Mouse (Mus musculus): Measurements from ENCODE around the gene Gm14496.
"Not testable (repeated sequence)": the region's sequence is repeated elsewhere in the genome, so short reads cannot be mapped to it uniquely, and the experiment has no call there.

Gene Gm14496

DNA sequence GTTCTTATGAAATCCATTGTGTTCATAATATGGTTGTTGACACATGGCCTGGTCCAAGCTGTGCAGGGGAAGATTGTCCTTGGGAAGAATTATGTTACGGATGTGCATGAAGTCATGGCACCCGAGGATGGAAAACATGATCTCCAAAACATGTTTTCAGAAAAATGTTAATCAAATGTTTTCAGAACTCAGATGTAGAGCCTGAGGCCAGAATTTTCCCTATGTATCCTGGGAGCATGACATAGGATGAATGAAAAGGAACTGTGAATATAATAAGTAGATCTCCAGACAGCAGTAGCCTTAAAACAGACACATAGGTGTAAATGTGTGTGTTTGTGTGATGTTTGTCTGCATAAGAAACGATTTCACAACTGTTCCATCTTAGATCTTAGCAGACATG is at the start of gene Gm14496:
TSS of gene Gm14496 (plus strand) at position 301 of the 400 bp plus-strand sequence.
- DNase-seq: no peak

DNA sequence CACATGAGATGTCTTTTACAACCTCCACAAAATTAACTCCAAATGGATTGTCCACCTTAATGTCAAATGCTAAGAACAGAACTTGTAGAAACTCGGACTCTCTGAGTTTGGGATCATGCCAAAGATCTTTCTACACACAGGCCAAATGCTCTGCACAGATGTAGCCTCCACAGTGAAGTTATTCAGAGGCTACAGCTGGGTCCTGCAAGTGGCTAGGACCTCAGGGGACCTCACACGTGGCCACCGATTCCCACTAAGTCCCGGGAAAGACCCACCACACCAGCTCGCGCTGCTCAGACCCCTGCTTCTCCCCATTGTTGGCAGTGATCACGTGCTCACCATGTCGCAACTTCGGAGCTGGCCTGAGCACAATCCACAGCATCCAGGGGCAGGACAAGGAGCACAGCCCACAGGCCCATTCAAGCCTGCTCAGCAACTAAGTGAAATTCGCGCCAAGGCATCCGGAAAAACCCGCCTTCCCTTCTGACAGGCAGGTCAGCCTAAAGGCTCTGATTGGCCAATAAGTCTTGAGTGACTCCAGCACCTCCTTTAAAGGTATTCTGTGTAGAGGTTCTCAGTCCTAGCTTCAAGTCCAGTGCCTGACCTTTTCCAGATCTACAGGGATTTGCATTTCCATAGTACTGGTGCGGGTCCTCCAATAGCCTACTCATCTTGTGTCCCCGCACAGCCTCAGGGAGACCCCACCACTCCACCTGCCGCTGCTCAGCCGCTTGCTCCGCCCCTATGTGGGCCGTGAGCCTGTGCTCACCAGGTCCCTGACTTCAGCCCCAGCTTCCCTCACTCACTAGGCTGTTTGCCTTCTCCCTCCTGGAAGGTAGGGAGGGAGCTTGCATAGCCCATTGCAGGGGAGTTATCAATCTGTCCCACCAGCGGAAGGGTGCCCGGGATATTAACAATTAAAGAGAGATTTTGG is 37.9 kb upstream of the Gm14496 start:
- not testable (repeated sequence) for DNase-seq

DNA sequence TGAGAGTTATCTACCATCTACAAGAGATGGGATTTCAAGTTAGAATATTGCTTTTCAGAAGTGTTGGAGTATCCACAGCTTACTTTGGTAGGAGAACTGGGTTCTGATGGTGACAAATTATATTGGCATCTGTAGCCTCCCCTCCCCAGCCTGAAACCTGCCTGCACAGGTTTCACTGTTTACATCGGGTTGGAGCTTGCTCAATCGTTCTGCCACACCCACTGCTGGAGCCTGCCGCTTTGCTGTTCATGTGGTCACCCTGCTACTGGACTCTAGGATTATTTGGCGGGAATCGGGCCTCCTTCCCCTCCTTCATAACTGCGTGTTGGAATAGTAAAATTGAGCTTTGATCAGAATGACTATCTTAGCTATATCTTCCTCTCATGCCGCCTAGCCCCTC is 22.5 kb upstream of the Gm14496 start:
- no peak for DNase-seq

DNA sequence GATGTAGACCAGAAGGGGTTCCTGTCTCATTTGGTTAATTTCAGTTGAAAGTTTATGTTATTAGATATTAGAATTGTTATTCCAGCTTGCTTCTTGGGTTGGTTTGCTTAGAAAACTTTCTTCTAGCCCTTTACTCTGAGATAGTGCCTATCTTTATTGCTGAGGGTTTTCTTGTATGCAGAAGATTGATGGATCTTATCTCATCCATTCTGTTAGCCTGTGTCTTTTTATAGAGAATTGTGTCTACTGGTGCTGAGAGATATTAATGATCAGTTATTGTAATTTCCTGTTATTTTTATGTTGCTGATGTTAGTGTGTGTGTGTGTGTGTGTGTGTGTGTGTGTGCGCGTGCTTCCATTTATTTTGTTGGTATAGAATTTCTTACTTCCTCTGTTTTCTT is 21.7 kb upstream of the Gm14496 start:
- no peak for DNase-seq

DNA sequence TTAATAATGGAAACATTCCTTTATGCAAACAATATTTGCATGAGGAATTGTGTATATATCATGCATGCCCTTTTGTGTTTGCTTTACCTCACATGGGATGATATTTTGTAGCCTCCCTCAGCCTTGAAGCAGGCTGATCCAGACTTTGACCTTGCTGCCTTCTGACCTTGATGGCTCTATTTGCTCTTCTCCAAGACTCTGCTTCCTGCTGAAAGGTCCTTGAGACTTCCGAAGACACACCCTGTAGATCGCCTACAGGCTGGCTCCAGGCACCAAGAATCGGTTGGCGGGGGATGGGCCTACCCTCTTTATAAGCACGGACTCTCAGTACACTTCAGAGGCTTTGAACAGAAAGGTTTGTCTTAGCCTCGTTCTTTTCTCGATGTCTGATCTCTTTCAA is 9.0 kb upstream of the Gm14496 start:
- DNase-seq: not testable (repeated sequence)

All from kidney, postnatal 36 days (tissue).